8 mouse cellular contexts compared by ENCODE assay signal in genomic region chr8:120322956-120323448, GRCm38 (mm10).
A peak's percentile ranks its signal among the peaks of the same experiment; 100 is the strongest.
DNase-seq lines count a peak whose midpoint lies in the region; ATAC-seq and TF ChIP-seq lines count a peak whose summit lies in the region.

No protein-coding gene starts in this region.

- peak overlapping the region; percentile 31; the same call in 1 of the 2 replicates for H3K9ac ChIP-seq in liver, embryonic 11.5 days (ENCODE audit: low read depth, low read length)

- H3K36me3 ChIP-seq in liver, embryonic 11.5 days (ENCODE audit: control insufficient read depth, insufficient read depth, low read length) = no peaks in the 10 kb centered on the region

- WGBS in cerebellum, adult 2 months = 61% methylated on average over 20 of the region's 20 CpGs
- 15% methylated on average over 20 of the region's 20 CpGs for WGBS in liver, embryonic 11.5 days

- no peak for TF ChIP-seq CTCF in cerebellum, adult 2 months (IDR thresholded peaks at IDR 0.05; ENCODE audit: borderline replicate concordance, insufficient read depth, low read depth, low read length)

- H3K27me3 ChIP-seq in cerebellum, adult 2 months (ENCODE audit: control insufficient read depth, insufficient read depth, low read length) = no peaks in the 10 kb centered on the region
- no peaks in the 10 kb centered on the region for H3K27me3 ChIP-seq in liver, embryonic 11.5 days (replicated peaks; ENCODE audit: control insufficient read depth, insufficient read depth, low read length)

- H3K27ac ChIP-seq in cerebellum, adult 2 months (ENCODE audit: insufficient read depth, low read length) = peak overlapping the region; percentile 38; the same call in 1 of the 2 replicates
- peak overlapping the region; percentile 43; the same call in 1 of the 2 replicates for H3K27ac ChIP-seq in liver, embryonic 11.5 days (ENCODE audit: low read depth, low read length)

- ATAC-seq in liver, embryonic 11.5 days (replicated peaks; ENCODE audit: low FRiP score) = no peak
- ATAC-seq in monocyte, adult 5-6 weeks (replicated peaks; ENCODE audit: insufficient number of reproducible peaks, low FRiP score, low TSS enrichment, poor library complexity, severe bottlenecking) = peak; percentile 32

- no peak overlapping the region for H3K4me2 ChIP-seq in liver, embryonic 11.5 days

- TF ChIP-seq POLR2A in cerebellum, adult 2 months (IDR thresholded peaks at IDR 0.05; ENCODE audit: borderline replicate concordance, insufficient read depth, low read length) = no peak

- H3K4me3 ChIP-seq in cerebellum, adult 2 months (replicated peaks; ENCODE audit: insufficient read depth, low read depth, low read length) = no peak overlapping the region
- H3K4me3 ChIP-seq in liver, embryonic 11.5 days (ENCODE audit: low read depth, low read length) = no peak overlapping the region

- DNase-seq in cerebellum, adult 2 months = peak in 1 of 2 experiments; percentile 63
- no peak for DNase-seq in cerebellum, postnatal 36 days
- DNase-seq in brain, adult 2 months (ENCODE audit: low read depth, low spot score) = peak; percentile 94
- DNase-seq in heart, adult 18-20 months = peak; percentile 51 to 73
- DNase-seq in kidney, adult 18-20 months = peak; percentile 38
- no peak for DNase-seq in liver, embryonic 11.5 days (ENCODE audit: low spot score)
- no peak for DNase-seq in thymus, postnatal 36 days

- peaks cover 12% of the 10 kb centered on the region for H3K4me1 ChIP-seq in cerebellum, adult 2 months (ENCODE audit: control insufficient read depth, insufficient read depth, low read length)
- H3K4me1 ChIP-seq in liver, embryonic 11.5 days (replicated peaks; ENCODE audit: control insufficient read depth, insufficient read depth, low read length) = peaks cover 49% of the 10 kb centered on the region

- H3K9me3 ChIP-seq in liver, embryonic 11.5 days (ENCODE audit: control insufficient read depth, low read length) = no peaks in the 10 kb centered on the region

Comparison
In these comparisons a context has a peak if more than half of its experiments do, and no peak if none do; other contexts are left out.
1. DNase-seq: peak in brain, adult 2 months (single experiment), heart, adult 18-20 months (2 of 2) and kidney, adult 18-20 months (single experiment); none in cerebellum, postnatal 36 days (0 of 2), liver, embryonic 11.5 days (single experiment) and thymus, postnatal 36 days (0 of 2).